Mouse (Mus musculus) myocyte (in vitro differentiated cells): ENCODE results near the gene Inafm2. TPM values are rescaled to one million over a fixed set of nuclear protein-coding genes. Genes with fewer than 3 reads are reported as not detected.

Source experiments
- H3K27me3 ChIP-seq: one replicate; pipeline ENCODE4 v1.6.1; 2011; ENCODE audit not compliant: control insufficient read depth, insufficient read depth, insufficient read length
- H3K36me3 ChIP-seq: one replicate; pipeline ENCODE4 v1.6.1; 2011; ENCODE audit not compliant: control insufficient read depth, insufficient read depth
- H3K4me2 ChIP-seq: one replicate; pipeline ENCODE4 v1.6.1; 2011; ENCODE audit warnings: low read depth, control low read depth
- H3K4me3 ChIP-seq: one replicate; pipeline ENCODE4 v1.5.1; 2011; ENCODE audit warnings: mild to moderate bottlenecking, control low read depth, moderate library complexity
- H3K79me2 ChIP-seq: one replicate; pipeline ENCODE4 v1.6.1; 2011; ENCODE audit not compliant: control insufficient read depth, insufficient read depth
- H3ac ChIP-seq: one replicate; pipeline ENCODE4 v1.6.1; 2011; ENCODE audit not compliant: control insufficient read depth, insufficient read length
- CEBPB ChIP-seq: IDR thresholded peaks from 2 replicates; pipeline ENCODE4 v1.6.1; 2011; ENCODE audit warnings: mild to moderate bottlenecking, moderate library complexity; ENCODE audit not compliant: poor library complexity, insufficient read depth, severe bottlenecking
- E2F4 ChIP-seq: IDR thresholded peaks from one replicate; pipeline ENCODE4 v1.6.1; 2011; ENCODE audit warnings: mild to moderate bottlenecking, control low read depth, moderate library complexity; ENCODE audit not compliant: insufficient read depth
- MAX ChIP-seq: IDR thresholded peaks from one replicate; pipeline ENCODE4 v1.6.1; 2011; ENCODE audit warnings: low read depth, mild to moderate bottlenecking, control low read depth
- MYOD1 ChIP-seq, 3 experiments: IDR thresholded peaks; one replicate each; pipeline ENCODE4 v1.6.1; 2011; ENCODE audit warnings: control low read depth in 2 of 3, low read depth in 2 of 3, mild to moderate bottlenecking in 2 of 3, moderate library complexity in 1 of 3; ENCODE audit not compliant: insufficient read length in 2 of 3, control insufficient read depth in 1 of 3
- MYOG ChIP-seq, 3 experiments: IDR thresholded peaks; one replicate each; pipeline ENCODE4 v1.6.1; 2011; ENCODE audit warnings: control low read depth in 2 of 3, low read depth in 2 of 3, mild to moderate bottlenecking in 2 of 3; ENCODE audit not compliant: insufficient read length in 2 of 3, control insufficient read depth in 1 of 3, insufficient read depth in 1 of 3
- POLR2A ChIP-seq: IDR thresholded peaks from one replicate; pipeline ENCODE4 v1.6.1; 2011; ENCODE audit warnings: low read depth, mild to moderate bottlenecking, control low read depth, moderate library complexity; ENCODE audit not compliant: insufficient read length
- POLR2AphosphoS2 ChIP-seq: IDR thresholded peaks from one replicate; pipeline ENCODE4 v1.6.1; 2011; ENCODE audit warnings: low read depth, control low read depth; ENCODE audit not compliant: insufficient read length
- REST ChIP-seq: IDR thresholded peaks from one replicate; pipeline ENCODE4 v1.6.1; 2011; ENCODE audit warnings: mild to moderate bottlenecking, control low read depth, moderate library complexity; ENCODE audit not compliant: insufficient read depth, insufficient read length
- SRF ChIP-seq: IDR thresholded peaks from one replicate; pipeline ENCODE4 v1.6.1; 2011; ENCODE audit warnings: low read depth; ENCODE audit not compliant: control insufficient read depth, insufficient read length
- TCF12 ChIP-seq: IDR thresholded peaks from one replicate; pipeline ENCODE4 v1.6.1; 2011; ENCODE audit warnings: mild to moderate bottlenecking, control low read depth; ENCODE audit not compliant: poor library complexity, insufficient read depth, severe bottlenecking
- TCF3 ChIP-seq: IDR thresholded peaks from one replicate; pipeline ENCODE4 v1.6.1; 2011; ENCODE audit warnings: low read depth, control low read depth; ENCODE audit not compliant: insufficient read length
- USF1 ChIP-seq: IDR thresholded peaks from one replicate; pipeline ENCODE4 v1.6.1; 2011; ENCODE audit warnings: low read depth, mild to moderate bottlenecking, control low read depth, moderate library complexity
- polyA plus RNA-seq: library from polyadenylated mRNA; unstranded; fragments of >200 nt; fragmentation: generic; extraction: Trizol; gene quantifications from one replicate; pipeline ENCODE4 v1.2.1, GENCODE M21; 2012; ENCODE audit warnings: missing spikeins

Inafm2 gene
- polyA plus RNA-seq, 1 experiment = 10.5 TPM

DNA sequence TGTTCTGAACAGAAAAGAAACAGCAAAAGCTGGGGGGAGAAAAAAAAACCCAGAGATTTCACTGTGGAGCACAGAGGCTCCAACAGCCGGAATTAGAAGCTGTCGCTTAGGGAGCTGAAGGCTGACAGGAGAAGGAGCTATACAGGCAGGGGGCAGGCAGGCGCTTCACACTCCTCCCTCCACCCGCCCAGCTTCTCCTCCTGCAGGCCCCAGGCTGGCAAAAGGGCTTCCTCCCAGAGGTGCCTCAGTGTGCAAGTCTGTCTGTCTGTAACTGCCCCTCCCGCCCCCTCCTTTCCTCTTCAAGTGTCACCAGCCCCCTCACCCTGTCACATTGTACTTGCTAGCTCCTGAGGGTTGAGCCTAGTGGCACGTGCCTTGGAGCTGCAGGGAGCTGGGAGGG is 39.1 kb upstream of the Inafm2 start:
- TF ChIP-seq MYOG (IDR thresholded peaks at IDR 0.05; ENCODE audit: control insufficient read depth in 1 of 3, insufficient read depth in 1 of 3, insufficient read length in 2 of 3, low read depth in 2 of 3) (no peak), REST (no peak), CEBPB (no peak), TCF3 (no peak), TCF12 (no peak), SRF (no peak), USF1 (no peak), MYOD1 (IDR thresholded peaks at IDR 0.05; ENCODE audit: control insufficient read depth in 1 of 3, insufficient read length in 2 of 3, low read depth in 2 of 3) (no peak), MAX (no peak), E2F4 (no peak), POLR2AphosphoS2 (no peak), POLR2A (no peak)
- Histone ChIP-seq H3K4me3 (no peak overlapping the region), H3K79me2 (no peaks in the 10 kb centered on the region), H3K4me2 (no peak overlapping the region), H3ac (no peak overlapping the region), H3K36me3 (no peaks in the 10 kb centered on the region), H3K27me3 (peaks cover 63% of the 10 kb centered on the region)

DNA sequence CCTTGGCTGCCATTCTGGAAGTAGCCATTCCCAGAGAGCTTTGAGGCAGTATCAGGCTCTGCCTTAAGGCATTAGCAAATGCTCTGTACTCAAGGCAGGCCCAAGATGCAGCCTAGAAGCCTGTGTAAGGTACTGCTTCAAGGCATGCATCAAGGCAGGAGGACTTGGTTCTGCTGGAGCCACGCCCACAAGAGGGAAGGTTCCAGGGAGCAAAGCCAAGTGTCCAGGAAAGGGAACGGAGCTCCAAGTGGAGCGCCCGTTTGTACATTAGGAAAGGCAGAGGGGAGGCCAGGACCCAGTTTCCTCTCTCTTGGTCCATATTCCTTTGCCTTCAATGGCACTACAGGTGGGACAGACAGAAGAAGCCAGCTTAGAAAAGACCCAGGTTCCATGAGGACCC is 37.1 kb upstream of the Inafm2 start:
- no peak overlapping the region for H3ac ChIP-seq
- H3K4me2 ChIP-seq = no peak overlapping the region
- no peak overlapping the region for H3K4me3 ChIP-seq
- no peaks in the 10 kb centered on the region for H3K36me3 ChIP-seq
- no peaks in the 10 kb centered on the region for H3K79me2 ChIP-seq
- no peak for TF ChIP-seq SRF
- TF ChIP-seq POLR2AphosphoS2 = no peak
- TF ChIP-seq POLR2A = no peak
- no peak for TF ChIP-seq MYOG (IDR thresholded peaks at IDR 0.05; ENCODE audit: control insufficient read depth in 1 of 3, insufficient read depth in 1 of 3, insufficient read length in 2 of 3, low read depth in 2 of 3)
- TF ChIP-seq E2F4 = no peak
- TF ChIP-seq TCF3 = no peak
- TF ChIP-seq MYOD1 (IDR thresholded peaks at IDR 0.05; ENCODE audit: control insufficient read depth in 1 of 3, insufficient read length in 2 of 3, low read depth in 2 of 3) = no peak
- no peak for TF ChIP-seq TCF12
- TF ChIP-seq MAX = no peak
- no peak for TF ChIP-seq CEBPB
- TF ChIP-seq REST = no peak
- TF ChIP-seq USF1 = no peak
- peaks cover 61% of the 10 kb centered on the region for H3K27me3 ChIP-seq

DNA sequence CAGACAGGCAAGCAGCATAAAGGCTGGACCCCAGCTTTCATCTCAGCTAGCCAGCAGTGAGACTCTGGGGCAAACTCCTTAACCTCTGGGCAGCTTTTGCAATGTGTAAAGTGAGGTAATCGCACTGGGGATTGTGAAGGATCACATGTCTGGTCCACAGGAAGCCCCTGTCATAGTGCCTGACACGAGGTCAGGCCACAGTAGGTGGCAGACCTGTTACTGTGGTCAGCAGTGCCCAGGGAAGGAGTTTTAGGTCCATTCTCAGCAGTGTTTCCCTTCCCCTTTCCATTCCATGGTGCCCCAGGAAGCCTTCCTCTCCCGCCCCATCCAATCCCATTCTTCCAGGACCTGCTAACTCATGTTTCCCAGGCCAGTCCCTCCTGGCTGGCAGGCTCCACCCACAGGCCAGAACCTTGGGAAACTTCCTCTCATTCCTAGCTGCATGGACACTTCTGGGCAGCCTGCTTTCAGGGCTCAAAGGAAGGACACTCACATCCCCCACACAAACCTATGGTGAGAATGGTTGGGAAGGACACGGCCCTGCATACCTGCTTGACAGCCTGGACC is 35.8 kb upstream of the Inafm2 start:
- Histone ChIP-seq H3K4me2 (no peak overlapping the region), H3K4me3 (no peak overlapping the region), H3K36me3 (no peaks in the 10 kb centered on the region), H3K27me3 (peaks cover 56% of the 10 kb centered on the region), H3ac (no peak overlapping the region), H3K79me2 (no peaks in the 10 kb centered on the region)
- TF ChIP-seq SRF = no peak

DNA sequence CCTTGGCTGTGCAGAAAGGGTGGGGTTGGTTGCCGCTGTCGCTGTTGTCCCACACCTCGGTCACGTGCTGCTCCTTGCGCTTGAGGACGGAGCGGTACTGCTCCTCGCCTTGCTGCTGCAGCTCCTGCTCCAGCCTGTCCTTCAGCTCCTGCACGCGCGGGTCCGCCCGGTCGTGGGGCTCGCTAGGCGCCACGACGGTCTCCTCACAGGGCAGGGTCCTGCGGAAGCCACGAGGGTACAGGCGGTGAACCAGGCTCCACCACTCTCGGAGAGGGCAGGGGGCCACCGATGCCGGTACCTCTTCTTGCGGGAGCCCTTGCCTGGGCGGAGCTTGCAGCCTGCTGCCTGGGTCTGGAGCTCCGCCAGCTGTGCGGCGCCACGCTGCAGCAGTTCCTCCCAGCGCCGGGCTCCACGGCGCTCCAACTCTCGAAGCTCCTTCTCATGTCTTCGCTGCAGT is 34.5 kb upstream of the Inafm2 start:
- Histone ChIP-seq H3K36me3 (no peaks in the 10 kb centered on the region), H3K4me3 (no peak overlapping the region), H3K4me2 (no peak overlapping the region), H3ac (no peak overlapping the region), H3K27me3 (peaks cover 56% of the 10 kb centered on the region), H3K79me2 (no peaks in the 10 kb centered on the region)
- no peak for TF ChIP-seq REST
- TF ChIP-seq E2F4 = no peak
- TF ChIP-seq MYOD1 (IDR thresholded peaks at IDR 0.05; ENCODE audit: control insufficient read depth in 1 of 3, insufficient read length in 2 of 3, low read depth in 2 of 3) = no peak
- no peak for TF ChIP-seq USF1
- no peak for TF ChIP-seq TCF3
- TF ChIP-seq POLR2A = no peak
- no peak for TF ChIP-seq SRF
- no peak for TF ChIP-seq MAX
- no peak for TF ChIP-seq TCF12
- TF ChIP-seq MYOG (IDR thresholded peaks at IDR 0.05; ENCODE audit: control insufficient read depth in 1 of 3, insufficient read depth in 1 of 3, insufficient read length in 2 of 3, low read depth in 2 of 3) = no peak
- TF ChIP-seq POLR2AphosphoS2 = no peak
- TF ChIP-seq CEBPB = no peak

DNA sequence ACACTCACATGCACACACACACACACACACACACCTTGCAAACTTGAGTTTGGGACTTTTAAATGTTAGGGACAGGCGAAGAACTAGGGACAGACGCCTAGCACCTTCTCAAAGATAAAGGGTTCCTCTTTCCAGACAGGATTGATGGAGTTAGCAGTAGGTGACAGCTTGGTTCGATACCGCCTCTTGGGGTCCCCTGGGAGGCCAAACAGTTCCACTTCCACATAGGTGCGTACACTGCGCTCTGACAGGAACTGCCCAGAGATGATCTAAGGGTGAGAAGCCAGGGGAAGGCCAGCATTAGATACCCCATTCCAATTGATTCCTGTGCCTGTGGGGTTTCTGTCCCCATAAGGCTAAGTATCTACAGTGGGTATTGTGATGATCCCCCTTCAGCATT is 31.9 kb upstream of the Inafm2 start:
- Histone ChIP-seq H3ac (no peak overlapping the region), H3K4me2 (no peak overlapping the region), H3K79me2 (no peaks in the 10 kb centered on the region), H3K4me3 (no peak overlapping the region), H3K36me3 (no peaks in the 10 kb centered on the region), H3K27me3 (peaks cover 80% of the 10 kb centered on the region)
- TF ChIP-seq TCF12 (no peak), POLR2AphosphoS2 (no peak), MYOD1 (IDR thresholded peaks at IDR 0.05; ENCODE audit: control insufficient read depth in 1 of 3, insufficient read length in 2 of 3, low read depth in 2 of 3) (no peak), E2F4 (no peak), REST (no peak), CEBPB (no peak), MAX (no peak), TCF3 (no peak), MYOG (IDR thresholded peaks at IDR 0.05; ENCODE audit: control insufficient read depth in 1 of 3, insufficient read depth in 1 of 3, insufficient read length in 2 of 3, low read depth in 2 of 3) (no peak)
